Mouse (Mus musculus) yolk sac, embryonic 10.5 days (tissue): ENCODE data around the gene Sox2.

ENCODE experiments used
- DNase-seq: peaks from one replicate; pipeline ENCODE4 v3.0.0-alpha.2; 2017; ENCODE audit warnings: low spot score

Sox2 gene

GRCm38 (mm10) chr3:34660542-34661290 lies 10.5 kb downstream of the Sox2 start:
- no peak for DNase-seq

- no peak for DNase-seq
Observed at GRCm38 (mm10) chr3:34661341-34662007, 11.3 kb downstream of the Sox2 start.

GRCm38 (mm10) chr3:34662008-34662711 lies 12.0 kb downstream of the Sox2 start:
- DNase-seq, result no peak

- no peak for DNase-seq
Observed at GRCm38 (mm10) chr3:34662712-34663655, 12.8 kb downstream of the Sox2 start.

- DNase-seq, result peak; percentile 56
Observed at GRCm38 (mm10) chr3:34663701-34664635, 13.8 kb downstream of the Sox2 start.

- DNase-seq, result peak; percentile 48
Observed at GRCm38 (mm10) chr3:34664636-34665531, 14.7 kb downstream of the Sox2 start.

- DNase-seq, result no peak
Observed at GRCm38 (mm10) chr3:34665751-34666665, 15.8 kb downstream of the Sox2 start.

GRCm38 (mm10) chr3:34667180-34667579 lies 17.0 kb downstream of the Sox2 start:
- DNase-seq, result no peak

- DNase-seq, result no peak
Observed at GRCm38 (mm10) chr3:34667881-34668817, 17.9 kb downstream of the Sox2 start.

GRCm38 (mm10) chr3:34671024-34671660 lies 20.9 kb downstream of the Sox2 start:
- no peak for DNase-seq

- no peak for DNase-seq
Observed at GRCm38 (mm10) chr3:34678840-34679239, 28.6 kb downstream of the Sox2 start.

- DNase-seq, result no peak
Observed at GRCm38 (mm10) chr3:34679439-34679838, 29.2 kb downstream of the Sox2 start.

- DNase-seq, result no peak
Observed at GRCm38 (mm10) chr3:34679921-34680320, 29.7 kb downstream of the Sox2 start.

- no peak for DNase-seq
Observed at GRCm38 (mm10) chr3:34688072-34688471, 37.9 kb downstream of the Sox2 start.

GRCm38 (mm10) chr3:34691703-34692393 lies 41.6 kb downstream of the Sox2 start:
- no peak for DNase-seq

- DNase-seq, result no peak
Observed at GRCm38 (mm10) chr3:34692394-34692745, 42.2 kb downstream of the Sox2 start.
